Mouse (Mus musculus) left cerebral cortex, adult 18-20 months (tissue): ENCODE data around the gene Nsun6. TPM values are rescaled to one million over a fixed set of nuclear protein-coding genes. Genes with fewer than 3 reads are reported as not detected.

Source experiments
- DNase-seq, 2 experiments: peaks; one replicate each; pipeline ENCODE4 v3.0.0; 2021 to 2022; ENCODE audit warnings: low spot score in 2 of 2, mixed read lengths in 1 of 2
- long read RNA-seq, 2 experiments: library from polyadenylated mRNA; stranded (forward); transcript quantifications; one replicate each; pipeline ENCODE4 v2.0.0; 2021
- total RNA-seq, 2 experiments: library from RNA; stranded (reverse); gene quantifications; 2 replicates each; pipeline ENCODE4 v1.2.3; 2021

The Nsun6 gene
- total RNA-seq, result 10 to 100 TPM in 1 of 2 experiments, 1 to 10 TPM in 1; 9.7 to 10.7 TPM
- long read RNA-seq, experiment 1, transcript Nsun6-201 (11 exons, 2,897 nt), result major isoform, 6 of 8 reads
- long read RNA-seq, experiment 1, partial matches to known transcripts, result 0 of 8 reads
- long read RNA-seq, experiment 1, other reads (novel, unspliced or antisense), result 2 of 8 reads
- long read RNA-seq, experiment 2, partial matches to known transcripts, result 1 of 6 reads
- long read RNA-seq, experiment 2, other reads (novel, unspliced or antisense), result 2 of 6 reads

DNA sequence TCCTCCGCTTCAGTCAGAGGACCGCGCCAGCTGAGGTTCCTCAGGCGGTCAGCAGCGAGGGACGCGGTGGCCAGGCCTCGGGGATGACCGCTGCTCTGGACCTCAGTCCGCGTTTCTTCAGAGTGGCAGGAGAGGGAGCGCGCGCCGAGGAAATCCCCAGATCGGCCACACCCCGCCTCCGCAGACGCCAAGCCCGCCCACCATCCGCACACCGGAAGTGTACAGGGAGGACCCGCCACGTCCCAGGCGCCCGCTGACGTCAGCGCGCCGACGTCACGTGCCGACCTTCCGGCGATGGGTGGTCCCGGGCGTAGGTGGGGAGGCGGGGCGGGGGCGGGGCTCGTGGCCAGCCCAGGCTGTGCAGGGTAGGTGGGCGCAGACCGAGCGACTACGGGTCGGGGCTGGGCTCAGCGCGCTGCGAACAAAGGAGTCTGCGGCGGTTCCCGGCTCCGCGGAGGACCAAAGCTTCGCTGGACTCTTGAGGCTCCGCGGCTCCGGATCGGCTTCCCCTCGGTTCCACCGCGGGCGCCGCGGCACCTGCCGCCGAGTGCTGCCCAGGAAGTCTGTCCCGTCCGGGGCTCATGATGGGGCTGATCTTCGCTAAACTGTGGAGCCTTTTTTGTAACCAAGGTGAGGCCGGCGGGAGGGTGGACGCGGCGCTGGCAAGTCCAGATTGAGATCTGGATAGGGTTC lies at the start of gene Nsun6:
Nsun6 (minus strand) TSS at position 125 of the 693 bp plus-strand sequence.
- peak; percentile 96 to 97 for DNase-seq

DNA sequence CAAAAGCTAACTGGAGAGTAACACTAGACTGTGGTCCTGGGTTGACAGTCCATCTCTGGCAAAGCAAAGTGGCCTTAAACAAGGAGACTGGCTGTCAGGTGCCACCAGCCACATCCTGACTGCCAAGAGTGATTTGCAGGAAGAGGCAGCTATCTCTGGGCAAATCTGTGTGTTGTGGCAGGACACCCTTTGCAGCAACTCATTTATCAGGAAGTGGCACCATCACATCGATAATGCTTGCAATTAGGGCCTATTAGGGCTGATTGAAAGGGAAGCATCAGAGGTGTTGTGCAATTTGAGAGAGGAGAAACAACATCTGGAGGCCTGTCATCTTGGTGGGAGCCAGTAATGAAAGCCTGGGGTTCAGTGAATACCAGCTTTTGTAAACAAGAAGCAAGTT lies 49.5 kb upstream of the Nsun6 start:
- no peak for DNase-seq

DNA sequence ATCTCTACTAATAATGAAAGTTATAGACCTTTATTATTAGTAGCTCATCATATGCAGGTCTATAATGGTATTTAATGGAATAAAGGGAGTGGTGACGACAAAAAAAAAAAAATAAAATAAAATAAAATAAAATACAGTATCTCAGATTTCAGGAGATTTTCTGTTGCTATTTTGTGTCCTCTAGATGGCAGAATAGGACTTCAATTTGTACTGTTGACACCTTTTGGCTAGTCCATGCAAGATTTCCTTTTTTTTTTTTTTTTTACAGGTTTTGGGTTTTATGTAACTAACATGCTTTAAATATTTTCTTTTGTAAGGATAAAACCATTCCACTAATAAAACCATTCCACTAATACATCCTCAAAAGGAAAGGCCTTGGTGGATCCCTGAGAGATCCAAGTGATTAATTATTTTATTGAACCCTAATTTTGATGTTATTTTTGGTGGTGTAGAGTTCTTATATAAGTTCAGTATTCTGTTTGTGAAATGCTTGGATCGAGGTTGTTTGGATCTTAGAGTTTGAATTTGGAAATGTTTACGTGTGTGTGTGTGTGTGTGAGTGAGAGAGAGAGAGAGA lies 41.7 kb upstream of the Nsun6 start:
- DNase-seq, result no peak

DNA sequence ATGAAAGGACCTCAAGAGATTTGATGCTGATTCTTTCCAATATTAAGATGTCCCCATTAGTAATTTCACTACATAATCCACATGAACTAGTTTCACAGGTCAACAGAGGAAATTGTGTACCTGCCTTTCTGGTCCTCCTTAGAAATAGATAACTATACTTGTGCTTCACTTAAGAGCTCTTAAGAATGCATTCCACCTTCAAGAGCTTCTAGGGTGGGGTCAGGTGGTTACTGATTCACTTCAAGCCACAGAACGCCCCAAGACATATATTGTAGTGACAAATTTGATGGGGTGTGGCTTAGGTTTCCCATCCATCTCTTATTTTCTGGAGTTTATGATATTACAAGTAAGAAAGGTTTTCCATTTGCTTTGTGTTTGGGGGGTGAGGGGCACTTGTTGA lies 32.4 kb upstream of the Nsun6 start:
- DNase-seq, result no peak

DNA sequence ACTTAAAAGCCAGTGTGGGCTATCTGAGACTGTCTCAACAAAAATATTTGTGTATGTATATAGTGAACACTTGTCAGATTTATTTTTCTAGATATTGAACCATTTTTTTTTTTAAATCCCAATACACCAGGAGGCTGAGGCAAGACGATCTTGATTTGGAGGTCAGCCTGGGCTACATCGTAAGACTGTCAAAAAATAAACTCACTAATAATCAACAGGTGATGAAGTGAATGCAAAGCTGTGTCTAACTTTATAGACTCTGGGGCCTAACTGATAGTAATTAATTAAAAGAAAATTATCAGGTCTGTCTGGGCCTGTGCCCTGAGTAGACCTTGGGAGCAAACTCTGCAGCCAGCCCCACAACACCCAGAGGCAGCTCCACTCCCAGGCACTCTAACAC lies 28.8 kb upstream of the Nsun6 start:
- DNase-seq, result no peak

DNA sequence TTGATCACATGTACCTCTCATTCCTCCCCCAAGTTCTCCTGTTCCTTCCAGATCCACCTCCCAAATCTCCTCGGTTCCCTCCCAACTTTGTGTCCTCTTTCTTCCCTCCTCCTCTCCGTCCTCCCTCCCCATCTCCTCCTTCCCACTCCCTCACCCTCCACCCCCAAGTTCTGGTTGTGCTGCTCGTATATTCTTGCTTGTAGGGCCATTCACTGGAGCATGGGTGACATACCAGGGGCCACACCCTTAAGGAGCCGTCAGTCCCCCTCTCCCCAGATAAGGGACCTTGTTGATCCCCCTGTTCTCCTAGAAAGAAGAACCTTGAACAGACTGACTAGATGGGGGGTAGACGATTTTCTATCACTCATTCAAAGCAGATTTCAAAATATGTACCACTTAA lies 12.2 kb upstream of the Nsun6 start:
- no peak for DNase-seq

DNA sequence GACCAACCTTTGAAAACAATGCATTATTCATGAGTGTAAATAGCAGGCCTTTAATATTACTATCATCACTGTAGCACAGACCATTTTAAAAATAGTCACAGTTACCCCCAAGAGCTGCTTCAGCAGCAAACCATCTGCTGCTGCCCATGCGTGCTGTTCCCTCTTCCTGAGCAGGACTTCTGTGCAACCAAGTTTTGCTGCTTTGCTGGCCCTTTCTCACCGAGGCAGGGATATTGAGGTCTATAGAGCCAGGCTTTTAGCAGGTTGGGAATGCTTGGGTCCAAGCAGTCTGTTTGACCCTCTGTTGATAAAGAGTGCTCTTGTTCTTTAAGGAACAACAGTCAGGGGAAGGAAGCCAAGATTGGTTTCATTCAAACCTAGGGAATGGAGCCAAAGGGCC lies 10.6 kb upstream of the Nsun6 start:
- DNase-seq, result no peak

DNA sequence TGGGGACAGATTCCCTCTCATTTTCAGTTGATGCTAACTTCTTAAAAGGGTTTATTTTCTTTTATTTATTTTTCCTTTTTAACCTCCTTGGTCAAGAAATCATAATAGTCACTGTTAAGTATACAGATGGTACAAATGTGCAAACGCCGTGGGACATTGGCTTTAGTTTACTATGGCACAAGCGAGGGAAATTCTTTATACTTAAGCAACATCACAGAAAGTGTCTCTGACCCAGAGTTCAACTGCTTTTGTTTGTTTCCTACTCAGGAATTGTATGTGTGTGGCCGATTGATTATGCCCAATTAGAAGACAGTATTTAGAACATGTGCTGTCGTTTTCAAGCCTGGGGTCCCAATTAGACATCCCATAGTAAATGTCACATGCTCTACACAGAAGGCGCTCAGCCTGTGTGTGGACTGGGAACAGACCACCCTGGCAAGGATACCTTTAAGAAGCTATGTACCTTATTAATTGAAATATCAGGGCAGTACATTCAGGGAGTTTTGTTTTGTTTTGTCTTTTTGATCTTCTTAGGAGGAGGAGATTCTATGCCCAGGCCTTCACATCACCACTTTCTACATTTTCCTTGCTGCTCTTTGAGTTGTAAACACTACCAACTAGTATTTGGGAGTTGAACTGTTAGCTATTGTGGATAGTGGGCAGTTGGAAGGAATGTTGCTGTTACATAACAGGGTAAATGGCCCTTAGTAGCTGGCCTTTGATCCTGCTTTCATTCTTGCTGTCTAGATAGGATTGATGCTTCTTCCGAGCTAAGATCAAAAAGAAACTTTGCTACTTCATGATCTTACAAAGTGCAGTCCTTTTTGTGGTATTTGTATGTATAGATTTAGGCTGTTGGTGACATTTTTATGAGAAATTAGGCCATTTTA lies 9.8 kb upstream of the Nsun6 start:
- no peak for DNase-seq

DNA sequence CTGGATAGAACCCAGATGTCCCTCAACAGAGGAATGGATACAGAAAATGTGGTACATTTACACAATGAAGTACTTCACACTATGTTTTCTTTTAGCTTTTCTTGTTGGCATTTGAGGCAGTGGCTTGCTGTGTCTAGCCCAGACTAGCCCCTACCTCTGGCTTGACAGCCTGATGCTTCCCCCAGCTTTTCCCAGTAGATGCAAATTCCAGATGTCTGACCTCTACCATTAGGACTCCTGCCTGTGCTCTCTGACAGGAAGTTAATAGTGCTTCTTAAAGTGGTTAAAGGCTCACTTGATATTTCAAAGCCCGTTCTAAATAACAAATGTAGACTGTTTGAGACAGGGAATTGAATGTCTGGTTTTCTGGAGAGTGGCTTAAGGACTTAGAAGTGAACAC lies 8.9 kb upstream of the Nsun6 start:
- DNase-seq, result no peak

DNA sequence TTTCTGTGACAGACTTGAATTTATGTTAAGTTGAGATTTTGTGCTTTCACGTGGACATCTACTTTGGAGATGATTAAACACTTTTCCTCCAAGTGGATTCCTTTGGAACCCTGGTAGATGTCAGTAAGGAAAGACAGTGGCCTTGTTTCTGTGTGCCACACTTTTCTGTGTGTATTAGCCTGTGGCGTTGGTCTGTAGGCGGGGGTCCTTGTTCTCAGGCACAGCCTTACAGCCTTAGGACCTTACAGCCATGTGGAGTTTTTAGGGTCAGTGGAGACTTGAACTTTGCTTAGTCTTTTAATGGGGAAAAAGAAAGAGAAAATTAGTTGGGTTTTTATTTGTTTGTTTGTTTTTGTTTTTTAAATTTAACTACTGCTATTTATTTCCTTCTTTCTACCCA lies 6.0 kb upstream of the Nsun6 start:
- DNase-seq, result no peak

DNA sequence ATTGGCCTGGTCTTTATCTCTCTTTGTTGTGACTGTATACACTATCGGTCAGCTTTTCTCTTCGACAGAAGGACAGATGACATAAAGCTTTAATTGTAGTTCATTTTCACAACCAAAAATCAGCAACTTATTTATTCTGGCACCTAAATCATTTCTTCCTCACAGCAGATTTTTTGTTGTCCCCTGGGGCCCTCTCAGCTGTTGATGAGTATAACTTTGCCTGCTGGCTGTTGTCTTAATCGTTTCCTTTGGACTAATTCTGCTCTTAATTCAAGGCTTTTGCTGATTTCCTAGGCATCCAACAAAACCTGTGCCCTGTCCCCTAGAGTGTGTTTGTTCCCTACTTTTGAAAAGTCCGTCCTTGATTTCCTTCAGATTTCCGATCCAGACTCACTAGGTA lies 3.4 kb upstream of the Nsun6 start:
- DNase-seq, result no peak

DNA sequence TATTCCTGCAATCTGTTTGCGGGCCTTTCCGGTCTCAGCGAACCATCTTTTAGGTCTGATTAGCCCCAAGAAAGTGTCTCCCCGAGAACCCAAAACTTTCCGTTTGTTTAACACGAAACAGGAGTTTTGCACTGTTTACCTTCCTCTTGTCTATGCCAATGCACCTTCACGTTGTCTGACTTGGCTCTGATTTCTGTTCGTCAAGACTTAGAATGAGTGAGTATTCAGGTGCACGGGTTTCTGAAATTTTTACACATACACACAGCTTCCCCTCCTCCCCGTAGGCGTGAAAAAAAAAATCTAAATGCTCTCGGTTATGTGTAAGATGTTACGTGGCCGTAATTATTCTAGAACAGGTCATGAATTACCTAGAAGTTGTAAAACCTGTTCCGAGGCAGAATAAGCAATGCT lies 877 bp upstream of the Nsun6 start:
- no peak for DNase-seq

DNA sequence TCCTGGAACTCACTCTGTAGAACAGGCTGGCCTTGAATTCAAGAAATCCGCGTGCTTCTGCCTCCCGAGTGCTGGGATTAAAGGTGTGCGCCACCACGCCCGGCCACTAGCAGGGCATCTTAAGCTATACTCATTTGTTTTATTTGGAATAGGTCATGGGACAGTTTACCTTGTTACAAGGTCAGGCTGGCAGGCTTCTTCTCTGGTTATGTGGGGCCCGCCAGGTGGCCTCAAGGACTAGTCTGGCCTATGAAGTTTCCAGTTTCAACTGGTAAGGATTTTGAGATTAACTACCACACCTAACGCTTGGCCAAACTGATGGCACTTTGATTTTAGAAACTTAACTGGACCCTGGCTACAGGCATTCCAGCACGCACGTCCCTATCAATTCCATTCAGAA lies 373 bp downstream of the Nsun6 start:
- no peak for DNase-seq

DNA sequence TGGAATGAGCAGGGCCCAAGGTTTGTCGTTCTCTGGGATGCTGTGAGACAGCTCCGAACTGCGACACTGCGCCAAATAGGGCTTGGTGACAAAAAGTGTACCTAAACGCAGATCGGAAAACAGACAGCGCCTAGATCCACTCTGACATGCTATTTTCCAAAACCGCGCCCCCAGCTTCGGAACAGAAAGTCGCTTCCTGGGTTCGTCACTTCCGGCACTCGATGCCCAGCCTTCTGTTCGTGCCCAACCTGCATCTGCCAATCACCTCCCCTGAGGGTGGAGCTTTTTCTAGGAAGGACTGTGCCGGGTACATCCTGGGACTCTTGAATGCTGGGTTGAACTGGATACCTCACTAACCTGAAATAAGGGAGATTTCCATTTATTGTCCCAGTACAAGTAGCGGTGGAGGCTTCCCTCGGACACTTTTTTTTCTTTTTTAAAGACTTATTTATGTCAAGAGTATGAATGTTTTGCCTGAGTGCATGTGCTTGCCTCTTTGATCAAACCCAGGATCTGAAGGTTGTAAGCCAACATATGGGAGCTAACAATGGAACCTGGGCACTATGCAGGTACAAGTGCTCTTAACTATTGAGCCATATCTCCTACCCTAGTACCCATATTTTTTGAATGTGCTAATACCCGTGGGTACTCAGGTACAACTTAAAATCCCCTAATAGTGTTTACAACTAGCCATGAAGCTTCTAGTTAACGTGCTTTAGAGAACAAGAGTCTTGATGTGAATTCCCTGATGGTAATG lies 5.6 kb downstream of the Nsun6 start, which contains the start of gene Arl5b:
Arl5b (plus strand) TSS at position 279 of the 757 bp plus-strand sequence.
- peak; percentile 94 to 95 for DNase-seq

DNA sequence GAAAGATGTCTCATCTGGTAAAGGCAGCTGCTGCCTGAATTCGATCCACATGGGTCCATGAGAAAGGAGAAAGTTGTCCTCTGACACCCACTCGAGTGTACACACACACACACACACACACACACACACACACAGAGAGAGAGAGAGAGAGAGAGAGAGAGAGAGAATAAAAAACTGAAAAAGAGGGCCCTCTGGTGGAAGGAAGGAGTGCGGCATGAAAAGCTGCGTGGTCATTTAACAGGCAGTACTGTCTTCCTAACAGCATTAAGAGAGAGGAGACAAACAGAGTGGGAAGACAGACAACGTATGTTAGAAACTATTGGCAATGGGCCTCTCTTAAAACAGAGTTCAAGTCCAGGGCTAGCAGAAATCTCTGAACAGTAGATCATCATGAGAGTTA lies 14.5 kb downstream of the Nsun6 start:
- no peak for DNase-seq

DNA sequence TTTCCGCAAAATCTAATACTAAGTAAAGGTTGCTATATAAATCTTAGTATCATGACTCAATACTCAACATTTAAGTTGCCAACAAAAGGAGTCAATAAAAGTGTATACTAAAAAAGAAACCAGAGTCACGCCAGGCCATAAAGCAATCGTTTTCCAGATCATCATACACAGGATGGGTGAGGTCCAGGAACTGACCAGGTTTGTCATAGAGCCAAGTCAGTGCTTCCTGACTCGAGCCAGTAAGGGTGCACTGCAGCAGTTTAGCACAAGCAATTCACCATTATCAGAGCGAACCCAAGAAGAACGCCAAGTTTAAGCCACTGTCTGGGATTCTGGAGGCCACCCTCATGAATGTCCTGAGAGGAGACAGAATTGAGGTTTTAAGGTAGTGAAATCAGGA lies 16.2 kb downstream of the Nsun6 start:
- DNase-seq, result no peak

DNA sequence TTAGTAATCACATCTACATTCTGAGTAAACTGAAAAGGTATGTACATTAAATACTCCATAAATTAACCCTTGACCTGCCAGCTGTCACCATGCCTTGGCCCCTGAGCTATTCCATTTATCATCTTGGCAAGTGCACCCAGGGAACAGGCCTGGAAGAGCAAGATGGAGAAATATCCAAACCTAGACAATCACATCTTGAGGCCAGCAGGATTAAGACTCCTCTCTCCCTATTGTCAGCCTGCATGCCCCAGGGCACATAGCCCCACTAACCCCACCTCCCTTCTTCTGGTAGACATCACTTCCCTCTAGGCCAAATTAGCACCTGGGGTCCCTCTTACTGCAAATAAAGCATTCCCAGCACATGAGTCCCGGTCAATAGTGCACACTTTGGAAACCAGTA lies 27.1 kb downstream of the Nsun6 start:
- DNase-seq, result no peak

DNA sequence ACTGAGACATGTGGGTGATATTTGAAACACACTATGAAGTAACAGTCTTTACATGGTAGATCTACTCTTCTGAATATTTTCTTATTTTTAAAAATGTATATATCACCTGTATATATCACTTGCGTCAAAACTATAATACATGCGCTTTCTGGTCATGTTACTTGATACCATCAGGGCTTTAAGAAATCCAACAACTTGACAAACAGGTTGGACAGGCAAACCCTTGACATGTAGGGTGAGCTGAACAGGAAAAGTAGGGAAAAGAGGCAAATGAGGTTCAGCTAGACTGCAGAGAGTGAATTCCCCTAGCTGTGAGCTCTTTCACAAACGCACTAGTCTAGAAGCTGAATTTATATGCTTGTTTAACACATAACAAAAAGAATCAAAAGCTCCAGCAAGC lies 28.1 kb downstream of the Nsun6 start:
- no peak for DNase-seq

DNA sequence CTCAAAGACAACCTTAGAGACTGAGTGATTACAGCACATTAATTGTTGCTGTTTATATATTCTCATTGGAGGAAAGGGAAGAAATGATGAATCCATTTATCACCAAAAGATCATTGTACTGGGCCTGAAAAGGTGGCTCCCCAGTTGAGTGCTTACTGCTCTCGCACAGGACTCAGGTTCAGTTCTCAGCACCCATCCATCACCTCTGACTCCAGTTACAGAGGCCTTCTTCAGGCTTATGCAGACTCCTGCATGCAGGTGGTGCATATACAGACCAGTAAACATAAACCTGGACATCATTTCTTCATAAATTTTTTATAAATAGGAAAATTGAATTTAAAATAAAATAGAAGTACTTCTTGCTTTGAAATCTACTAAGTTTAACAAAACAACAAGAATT lies 46.8 kb downstream of the Nsun6 start:
- DNase-seq, result no peak

DNA sequence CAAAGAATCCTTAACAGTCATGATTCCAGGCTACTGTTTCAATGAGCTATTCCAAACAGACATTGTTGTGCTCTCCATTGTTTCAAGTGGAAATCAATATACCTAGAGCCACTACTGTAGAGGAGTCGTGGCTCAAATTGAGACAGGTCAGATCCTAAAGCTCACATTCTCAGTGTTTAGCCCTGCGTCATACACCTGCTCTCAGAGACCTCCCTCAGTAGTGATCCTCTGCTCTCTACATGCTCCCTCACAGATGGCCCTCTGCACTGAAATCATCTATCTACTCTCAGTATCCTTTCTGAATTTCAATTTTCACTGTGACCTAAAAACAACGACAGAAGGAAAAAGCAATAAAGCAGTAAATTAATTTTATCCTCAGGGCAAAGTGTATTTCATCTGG lies 47.3 kb downstream of the Nsun6 start:
- no peak for DNase-seq

DNA sequence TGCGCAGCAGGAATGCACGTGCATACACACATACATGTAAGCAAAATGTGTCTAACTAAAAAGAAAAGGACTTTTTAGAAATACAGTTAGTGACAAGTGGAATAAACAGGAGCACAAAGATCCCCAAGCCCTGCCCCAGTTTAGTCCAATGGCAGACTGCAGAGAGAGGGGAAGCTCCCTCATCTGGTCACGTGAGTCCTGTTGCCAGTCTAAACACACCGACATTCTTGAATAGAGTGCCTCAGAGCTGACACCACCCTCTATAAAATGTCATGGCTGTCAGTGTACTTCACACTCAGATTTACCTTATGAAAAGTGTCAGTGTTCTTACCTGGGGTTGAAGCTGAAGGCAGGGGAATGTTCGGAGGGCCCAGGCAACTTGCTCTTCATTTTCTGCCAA lies 57.0 kb downstream of the Nsun6 start:
- DNase-seq, result no peak
